Mouse (Mus musculus): ENCODE measurements around the gene Gm37240.

Gene Gm37240

DNA sequence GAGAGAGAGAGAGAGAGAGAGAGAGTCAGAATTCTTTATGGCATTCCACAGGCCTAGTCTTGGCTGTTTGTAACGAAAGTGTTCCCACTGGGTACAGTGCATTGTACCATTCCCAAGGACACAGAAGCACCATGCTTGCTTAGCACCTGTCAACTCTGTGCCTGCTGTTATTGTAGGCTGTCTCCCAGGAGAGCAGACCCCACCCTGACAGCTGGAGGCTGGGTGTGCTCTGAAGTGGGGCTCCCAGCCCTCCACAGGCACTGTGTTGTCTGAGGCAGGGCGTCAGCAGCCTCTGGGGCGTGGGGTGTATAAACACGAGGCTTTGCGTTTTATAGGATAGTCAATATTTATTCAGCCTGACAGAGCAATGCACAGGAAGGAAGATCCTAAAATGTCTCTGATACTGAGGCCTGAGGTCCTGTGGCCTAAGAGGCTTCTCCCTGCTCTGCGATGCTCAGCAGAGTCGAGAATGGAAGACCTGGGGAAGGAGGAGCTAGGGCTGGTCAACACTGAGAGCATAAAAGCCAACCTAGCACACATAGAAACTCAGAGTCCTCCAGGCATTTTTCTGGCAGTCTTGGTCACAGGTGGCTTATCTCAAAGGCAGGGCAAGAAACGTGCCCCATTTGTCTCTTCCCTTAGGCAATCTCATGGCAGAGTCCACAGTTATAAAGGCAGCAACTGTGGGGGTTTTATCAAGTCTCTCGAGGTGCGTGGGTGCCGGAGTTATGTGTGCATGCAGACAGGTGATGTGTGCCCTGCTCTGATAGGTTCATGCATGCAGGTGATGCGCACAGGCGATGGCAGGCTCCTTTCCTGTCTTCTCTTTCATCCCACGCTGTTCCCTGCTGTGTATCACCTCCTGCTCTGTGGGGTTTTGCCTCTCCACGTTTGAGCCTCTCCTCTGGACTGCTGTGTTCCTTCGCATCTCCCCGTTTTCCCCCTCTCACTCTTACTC lies 677.2 kb downstream of the Gm37240 start:
- DNase-seq, result no peak

DNA sequence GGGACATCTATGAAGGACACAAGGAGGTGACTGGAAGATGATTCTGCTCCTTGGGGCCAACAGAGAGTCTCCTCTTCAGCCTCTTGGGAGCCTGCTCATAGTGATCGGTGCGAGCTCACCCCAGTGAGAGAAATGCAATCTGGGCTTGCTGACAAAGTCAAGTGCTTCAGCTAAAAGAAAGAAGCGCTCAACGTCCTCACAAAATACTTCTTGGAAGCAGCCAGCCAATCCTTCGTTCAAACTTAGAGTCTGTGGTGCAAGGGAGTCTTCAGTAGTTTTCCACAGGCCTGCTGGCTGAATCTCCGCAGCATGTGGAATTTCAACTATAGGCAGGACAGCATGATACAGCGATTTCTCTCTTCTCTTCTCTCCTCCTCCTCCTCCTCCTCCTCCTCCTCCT lies 680.8 kb downstream of the Gm37240 start:
- no peak for DNase-seq

DNA sequence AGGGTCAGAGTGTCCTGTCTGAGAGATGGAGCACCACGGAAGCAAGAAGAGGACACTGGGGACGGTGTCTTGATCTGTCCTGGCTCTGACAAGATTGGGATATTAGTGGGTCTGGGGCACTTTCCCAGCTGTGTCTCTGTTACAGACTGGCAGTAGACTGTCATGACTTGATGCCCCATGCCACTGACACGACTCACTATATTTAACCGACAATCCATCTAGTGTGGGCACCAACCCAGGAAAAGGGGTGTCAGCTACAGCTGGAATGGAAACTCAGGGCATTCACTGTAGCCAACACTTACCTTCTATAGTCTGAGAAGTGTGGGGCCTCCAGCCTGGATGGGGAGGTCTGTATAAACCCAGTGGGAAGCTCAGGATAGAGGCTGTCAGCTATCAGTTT lies 681.4 kb downstream of the Gm37240 start:
- no peak for DNase-seq

DNA sequence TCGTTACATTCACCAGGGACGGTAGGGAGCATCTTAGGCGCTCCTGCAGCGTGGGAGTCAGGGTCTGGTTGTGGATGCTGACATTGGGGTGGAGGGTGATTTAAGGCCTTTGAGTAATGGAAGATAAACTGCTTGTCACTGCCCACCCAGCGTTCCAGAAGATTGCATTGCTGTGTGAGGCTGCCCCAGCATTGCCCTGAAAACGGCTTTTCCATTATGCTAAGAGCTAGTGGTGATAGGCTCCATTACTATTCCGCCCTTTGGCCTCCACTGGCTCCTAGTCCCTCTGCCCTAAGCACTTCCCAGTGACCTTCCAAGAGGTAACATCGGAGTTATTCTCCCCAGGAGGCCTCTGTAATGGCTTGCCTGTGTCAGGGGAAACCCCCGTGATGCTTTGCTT lies 683.7 kb downstream of the Gm37240 start:
- no peak for DNase-seq

DNA sequence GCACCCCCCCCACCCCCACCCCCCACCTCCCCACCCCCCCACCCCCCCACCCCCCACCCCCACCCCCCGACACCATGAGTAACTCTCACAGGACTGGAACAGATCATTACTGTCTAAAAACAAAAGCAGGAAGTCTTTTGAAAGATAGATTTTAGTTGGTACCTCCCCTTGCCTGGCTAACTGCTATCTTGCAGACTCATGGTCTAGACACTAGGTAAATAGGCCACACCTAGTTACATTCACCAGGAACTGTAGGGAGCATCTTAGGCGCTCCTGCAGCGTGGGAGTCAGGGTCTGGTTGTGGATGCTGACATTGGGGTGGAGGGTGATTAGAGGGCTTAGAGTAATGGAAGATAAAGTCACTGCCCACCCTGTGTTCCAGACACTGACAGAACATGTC lies 684.6 kb downstream of the Gm37240 start:
- DNase-seq, result no peak

DNA sequence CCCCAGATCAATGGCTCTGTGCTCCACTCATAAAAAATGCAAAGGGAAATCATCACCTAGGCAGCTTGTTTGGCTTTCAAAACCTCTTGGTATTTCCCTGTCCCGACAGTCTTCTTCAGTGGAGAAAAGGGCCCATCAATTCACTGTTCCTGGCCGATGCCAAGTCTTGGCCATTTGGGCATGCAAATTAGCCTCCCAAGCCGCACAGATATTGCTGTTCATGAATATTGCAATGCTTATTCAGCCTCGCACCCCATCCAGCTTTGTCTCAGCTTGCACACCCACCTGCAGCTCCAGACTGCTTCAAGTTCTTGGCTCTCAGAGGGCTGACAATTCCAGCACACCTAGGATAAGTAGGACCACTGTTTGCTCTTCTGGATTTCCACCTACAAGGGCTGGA lies 685.5 kb downstream of the Gm37240 start:
- no peak for DNase-seq

DNA sequence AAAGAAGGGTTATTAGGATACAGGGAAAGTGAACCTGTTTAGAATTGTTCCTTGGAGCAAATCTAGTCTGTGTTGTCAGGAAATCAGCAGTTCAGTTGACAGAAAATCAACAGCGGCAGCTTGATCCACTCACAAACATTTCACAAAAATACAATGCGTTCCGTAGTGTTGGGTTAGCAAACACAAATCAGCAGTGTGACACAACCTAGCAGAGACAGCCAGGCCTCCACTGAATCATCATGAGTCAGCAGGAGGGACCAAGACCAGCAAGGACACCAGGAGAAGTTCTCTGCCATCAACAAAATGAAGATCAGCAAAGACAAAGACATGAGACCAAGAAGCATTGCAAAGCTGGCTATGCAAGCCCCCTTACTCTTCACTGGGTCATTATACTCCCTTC lies 688.8 kb downstream of the Gm37240 start:
- no peak for DNase-seq

DNA sequence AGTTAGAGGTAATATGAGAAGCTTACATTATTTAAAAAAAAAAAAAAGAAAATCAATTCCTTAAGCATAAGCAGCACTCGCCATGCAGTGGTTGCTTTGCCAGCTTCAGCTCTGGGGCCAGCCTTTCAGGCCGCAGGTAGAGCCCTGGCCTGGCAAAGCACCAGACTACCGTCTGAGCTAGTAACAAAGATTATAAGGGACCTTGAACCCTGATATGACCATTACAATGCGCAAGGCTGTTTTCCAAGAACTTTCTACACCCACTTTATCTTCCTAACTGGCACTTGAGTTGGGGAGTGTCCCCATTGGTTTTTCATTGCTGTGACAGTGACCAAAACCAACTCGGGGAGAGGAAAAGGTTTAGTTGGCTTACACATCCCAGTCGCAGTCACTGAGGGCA lies 690.2 kb downstream of the Gm37240 start:
- DNase-seq, result no peak

DNA sequence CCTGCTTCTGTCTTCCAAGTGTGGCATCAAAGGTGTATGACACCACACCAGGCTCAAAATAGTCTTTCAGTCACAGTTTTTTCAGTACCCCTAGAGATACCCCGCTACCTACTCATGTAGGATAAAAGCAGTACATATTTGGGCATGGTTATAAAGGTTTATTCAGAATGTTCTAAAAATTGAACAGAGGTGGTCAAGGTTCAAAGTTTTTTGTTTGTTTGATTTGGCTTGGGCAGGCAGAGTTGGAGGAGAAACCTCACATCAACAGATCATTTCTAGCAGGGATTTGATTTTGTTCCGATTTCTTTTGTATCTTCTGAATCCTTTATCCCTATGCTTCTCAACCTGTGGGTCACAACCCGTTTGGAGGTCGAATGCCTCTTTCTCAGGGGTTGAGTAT lies 690.7 kb downstream of the Gm37240 start:
- DNase-seq, result no peak

DNA sequence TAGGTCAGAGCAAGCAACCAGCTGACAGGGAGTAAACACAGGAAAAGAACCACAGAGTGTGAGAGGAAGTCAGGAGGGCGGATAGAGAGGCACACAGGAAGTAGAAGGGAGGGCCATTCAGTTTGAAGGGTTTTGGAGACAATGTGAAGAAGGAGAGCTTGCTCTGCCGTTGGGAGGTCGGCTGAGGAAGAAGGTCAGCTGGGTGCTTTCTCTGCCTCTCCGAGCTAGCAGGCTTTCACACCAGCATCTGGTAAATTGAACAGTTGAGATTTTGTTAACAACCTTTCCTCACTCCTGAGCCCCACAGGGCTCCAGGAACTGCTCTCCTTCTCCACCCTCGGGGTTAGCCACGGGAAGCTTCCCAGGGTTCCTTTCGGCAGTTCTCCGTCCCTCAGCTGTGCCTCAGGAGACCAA lies 692.2 kb downstream of the Gm37240 start:
- peak; percentile 76 for DNase-seq

DNA sequence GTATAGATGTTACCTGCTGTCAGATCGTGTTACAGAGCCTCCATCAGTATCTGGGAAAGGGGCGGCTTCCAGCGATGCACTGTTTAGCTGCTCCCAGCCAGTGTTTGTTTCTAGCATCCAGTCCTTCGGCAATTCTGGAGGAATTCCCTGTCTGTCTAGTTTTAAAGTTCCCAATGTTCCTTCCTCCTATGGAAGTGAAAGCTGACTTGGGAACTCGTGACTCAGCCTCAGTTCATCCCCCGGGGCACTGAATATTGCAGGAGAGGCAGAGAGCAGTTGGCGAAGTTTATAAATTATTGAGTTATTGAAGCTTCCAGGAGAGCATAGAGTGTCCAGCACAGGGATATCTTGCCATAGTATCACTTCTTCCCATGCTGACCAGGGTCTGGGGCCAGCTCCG lies 697.5 kb downstream of the Gm37240 start:
- DNase-seq, result no peak

DNA sequence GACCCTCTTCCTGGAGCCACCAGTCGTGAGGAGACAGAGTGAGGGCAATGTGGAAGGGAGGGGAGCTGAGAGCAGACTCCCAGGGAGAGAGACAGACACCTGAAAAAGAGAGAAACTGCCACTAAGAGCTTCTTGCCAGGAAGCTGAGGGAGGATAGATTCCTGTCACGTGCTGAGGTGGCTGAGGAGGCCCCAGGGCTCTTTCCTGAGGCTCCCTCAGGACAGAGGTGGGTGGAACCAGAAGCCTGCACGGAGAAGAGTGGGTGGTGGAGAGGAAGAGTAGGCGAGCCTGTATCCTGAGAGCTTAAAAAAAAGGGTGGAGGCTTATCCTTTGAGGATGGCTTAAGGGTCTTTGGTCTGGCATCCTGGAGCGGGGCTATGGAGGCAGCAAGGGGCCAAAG lies 699.0 kb downstream of the Gm37240 start:
- peak; percentile 13 for DNase-seq

DNA sequence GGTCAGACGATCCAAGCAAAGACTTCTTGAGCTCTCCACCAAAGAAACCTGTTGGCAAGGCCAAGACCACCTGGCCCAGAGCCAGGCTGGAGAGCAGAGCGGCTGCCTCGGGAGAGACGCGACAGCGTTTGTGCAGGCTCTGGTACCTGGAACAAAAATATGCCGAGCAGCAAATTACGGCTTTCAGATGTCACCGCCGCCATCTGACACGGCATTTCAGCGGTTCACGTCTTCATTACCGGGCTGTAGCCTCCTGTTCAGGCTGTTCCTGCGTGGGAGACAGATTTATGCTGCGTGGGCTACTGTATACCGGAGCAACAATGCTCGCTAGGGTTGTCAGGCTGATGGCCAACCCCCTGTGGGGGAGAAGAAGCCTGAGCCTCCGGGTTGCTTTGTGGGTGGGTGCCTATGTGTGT lies 700.6 kb downstream of the Gm37240 start:
- no peak for DNase-seq

DNA sequence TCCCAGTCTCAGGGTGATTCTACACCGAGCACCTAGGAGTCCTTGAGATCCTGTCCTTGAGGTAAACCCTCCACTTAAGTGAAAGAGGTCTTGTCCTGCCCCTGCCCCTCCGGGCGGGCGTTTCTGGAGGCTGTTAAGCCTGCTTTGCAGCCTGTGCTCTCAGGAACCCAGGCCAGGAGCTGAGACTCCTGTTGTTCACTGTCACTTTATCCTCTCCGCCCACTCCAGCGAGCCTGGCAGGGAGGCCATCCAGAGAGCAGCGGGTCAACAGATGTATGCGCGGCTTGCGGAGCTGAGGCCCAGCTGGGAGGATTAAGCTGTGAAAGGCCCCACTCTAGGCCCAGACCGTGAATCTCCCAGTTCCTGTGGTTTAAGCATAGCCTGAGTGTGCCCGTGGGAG lies 701.5 kb downstream of the Gm37240 start:
- no peak for DNase-seq

DNA sequence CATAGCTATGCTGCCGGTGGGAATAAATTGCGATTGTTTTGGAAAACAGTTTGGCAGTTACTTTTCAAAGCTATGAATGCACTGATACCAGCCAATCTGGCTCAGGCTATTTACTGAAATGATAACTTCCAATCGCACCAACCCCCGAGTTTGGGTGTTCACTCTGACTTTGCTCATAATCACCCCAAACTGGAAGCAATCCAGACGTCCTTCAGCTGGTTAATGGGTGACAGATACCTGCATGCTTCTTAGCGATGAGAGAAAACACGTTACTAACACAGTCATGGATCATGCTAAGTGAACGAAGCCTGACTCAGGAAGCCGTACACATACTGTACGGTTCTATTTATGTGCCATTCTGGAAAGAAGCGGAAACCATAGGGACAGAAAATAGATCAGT lies 702.4 kb downstream of the Gm37240 start:
- DNase-seq, result no peak

DNA sequence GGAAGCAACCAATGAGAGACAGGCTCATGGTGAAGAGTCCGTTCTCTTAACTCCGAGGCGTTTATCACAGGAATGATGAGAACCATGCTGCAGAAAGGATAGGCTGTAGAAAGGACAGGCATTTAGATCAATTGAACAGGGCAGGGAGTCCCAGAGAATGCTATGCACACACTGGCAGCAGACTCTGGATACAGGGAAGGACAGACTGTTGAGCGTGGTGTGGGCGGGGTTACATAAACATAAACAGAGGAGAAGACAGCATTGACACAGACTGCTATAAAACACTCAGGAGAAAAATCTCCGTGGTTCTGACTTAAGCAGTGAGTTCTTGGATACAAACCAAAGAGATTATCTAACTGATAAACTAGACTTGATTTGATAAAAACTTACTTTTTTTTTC lies 703.2 kb downstream of the Gm37240 start:
- no peak for DNase-seq

DNA sequence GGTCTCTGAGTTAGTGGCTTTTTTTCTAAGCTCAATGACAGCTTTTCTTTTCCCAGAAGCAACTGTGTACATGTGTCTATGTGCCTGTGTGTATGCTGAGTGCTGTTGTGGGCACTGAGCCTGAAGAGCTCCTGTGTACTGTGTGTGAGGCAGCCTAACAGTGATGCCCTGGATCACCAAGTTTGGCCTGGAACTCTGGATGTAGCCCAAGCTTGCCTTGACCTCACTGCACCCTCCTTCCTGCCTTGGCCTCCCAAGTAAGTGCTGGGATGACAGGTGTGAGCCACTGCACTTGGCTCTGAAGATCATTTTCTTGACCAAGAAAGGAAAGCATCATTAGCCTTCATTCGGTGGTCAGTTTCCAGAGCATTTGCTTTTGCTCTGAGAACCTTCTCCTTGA lies 710.6 kb downstream of the Gm37240 start:
- DNase-seq, result no peak

DNA sequence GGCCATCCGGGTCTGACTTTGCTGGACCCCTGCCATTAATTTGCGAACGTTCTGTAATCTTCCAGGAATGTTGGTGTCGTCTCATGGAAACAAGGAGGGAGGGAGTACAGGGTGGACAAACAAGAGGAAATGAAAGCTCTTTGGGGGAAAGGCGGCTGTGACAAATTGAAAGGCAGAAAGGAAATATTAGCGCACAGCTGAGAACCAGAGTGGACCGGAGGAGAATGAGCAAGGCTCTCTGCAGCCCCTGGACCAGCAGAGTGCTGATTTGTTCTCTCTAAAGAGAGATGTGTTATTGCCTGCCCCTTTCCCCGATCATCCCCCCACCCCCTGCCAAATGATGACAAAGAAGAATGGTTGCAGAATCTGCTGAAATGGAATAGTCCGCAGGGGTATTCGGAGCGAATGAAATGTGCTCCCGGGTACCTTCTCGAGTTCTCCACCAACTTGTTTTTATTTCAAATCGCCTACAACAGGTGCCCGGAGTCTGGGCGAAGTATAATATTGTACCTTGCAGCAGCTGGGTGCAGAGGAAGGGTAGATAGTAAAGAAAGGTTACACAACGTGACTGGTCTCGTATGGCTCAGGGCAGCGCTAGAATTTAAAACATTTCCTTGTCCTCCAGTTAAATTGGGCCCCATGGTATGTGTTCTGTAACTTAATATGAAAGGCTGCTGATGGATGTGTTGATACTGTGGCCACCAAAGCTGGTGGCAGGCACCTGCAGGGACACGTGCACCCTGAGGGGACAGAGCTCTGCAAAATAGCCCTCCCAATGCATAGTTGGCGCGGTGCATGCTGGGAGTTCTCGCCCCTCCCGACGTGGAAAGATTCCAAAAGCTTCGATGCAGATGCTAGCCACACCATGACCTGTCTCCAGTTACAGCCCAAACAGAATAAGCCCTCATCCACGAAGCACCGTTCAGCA lies 712.5 kb downstream of the Gm37240 start:
- DNase-seq, result no peak

DNA sequence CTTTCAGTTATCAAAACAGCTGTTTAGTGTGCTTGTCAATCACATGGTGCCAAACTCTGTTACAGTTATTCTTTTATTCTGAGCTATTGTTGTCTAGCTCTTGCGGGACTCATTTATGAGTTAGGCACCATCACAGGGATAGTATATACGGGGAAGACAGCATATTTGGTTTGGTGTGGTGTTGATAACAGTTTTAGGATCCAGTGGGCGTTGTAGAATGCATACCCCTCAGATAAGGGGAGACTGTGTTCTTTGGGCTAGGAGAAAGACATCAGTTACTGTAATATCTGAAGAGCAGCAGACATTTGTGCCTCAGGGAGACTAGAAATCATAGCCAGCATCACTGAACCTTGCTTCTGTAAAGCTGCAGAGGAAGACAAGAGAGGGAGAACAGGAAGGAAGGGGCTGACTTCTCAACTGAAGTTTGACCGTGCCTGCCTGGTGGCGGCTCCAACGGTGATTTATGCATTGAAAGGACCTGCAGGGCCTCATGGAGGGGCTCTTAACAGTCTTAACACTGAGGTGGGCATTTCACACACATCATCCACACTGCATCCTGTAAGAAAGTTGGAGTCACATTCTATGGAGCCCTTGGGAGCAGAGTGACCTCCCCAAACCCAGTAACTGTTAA lies 713.8 kb downstream of the Gm37240 start:
- DNase-seq, result no peak

DNA sequence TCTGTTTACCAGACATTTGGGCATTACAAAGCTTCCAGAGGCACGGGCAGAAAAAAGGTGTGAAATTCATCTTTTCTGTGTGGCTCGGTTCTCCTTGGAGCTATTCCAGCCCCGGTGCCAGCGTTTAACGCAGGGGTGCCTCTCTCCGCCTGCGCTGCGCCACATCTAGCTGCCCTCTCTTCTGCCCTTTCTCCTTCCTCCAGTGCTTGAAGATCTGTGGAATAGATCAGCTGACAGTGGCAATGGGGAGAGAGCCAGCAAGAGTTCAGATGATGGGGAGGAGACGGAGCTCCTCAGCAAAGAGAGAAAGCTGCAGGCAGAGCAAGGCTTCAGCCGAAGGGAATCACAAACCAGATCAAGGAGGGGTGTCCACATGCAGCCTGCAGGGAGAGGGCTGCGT lies 714.8 kb downstream of the Gm37240 start:
- DNase-seq, result no peak

DNA sequence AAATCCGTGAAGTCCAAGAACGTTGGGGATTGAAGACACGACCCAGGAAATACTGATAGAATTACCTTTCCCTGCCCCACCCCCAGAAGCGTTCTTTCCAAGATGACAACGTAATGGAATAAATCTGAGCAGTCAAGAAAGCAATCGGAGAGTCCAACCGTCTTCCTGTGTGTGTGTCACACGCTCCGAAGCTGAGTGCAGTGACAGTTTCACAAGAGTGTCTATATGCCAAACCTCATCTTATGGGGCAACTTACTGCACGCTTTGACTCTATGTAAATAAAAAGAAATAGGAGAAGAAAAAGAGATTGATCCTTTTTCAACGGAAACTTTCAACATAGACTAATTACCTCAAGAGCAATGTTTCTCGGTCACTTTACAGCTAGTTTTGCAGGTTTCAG lies 715.2 kb downstream of the Gm37240 start:
- DNase-seq, result no peak

DNA sequence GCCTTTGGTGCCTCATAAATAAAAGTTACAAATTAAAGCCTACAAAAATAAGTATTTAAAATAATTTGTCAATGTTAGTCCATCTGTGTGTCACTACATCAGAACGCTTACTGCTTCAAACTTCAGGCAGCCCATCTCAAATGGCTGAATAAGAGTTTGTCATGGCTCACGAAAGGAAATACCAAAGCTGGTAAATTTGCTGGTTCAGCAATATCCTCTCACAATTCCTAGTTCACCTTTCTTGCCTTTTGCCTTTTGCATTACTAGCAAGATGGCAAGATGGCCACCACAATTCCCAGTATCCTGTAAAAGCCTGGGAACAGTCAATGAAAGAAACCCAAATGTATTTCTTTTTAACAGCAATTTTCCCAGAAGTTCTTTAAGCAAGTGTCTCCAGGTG lies 718.5 kb downstream of the Gm37240 start:
- DNase-seq, result no peak

DNA sequence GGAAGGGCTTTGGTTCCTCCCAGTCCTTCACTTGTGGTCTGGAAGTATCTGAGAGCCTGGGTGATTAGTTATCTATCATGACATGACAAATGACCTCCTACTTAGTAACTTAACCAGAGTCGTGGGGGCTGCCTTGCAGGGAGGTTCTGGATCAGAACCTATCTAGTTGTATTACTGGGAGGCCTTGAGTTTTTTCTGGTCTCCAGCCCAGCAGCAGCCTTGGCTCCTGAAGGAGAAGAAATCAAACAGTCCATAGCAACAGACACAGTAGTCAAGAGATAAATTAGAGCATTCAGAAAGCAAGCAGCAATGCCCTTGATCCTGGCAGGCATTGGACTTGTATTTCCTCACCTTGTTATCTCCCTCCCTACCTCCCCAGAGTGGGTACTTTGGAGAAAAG lies 722.4 kb downstream of the Gm37240 start:
- DNase-seq, result no peak

All from thymus, postnatal 14 days (tissue).